Mouse (Mus musculus) heart, embryonic 12.5 days (tissue): ENCODE measurements around the gene 2410004B18Rik. TPM values are rescaled to one million over a fixed set of nuclear protein-coding genes. Genes with fewer than 3 reads are reported as not detected.
"Not testable (repeated sequence)": the region's sequence is repeated elsewhere in the genome, so short reads cannot be mapped to it uniquely, and the experiment has no call there.

Source experiments
- ATAC-seq: fragments of 200-750 bp; cut with Nextera tagmentation; 2 replicates; pipeline ENCODE4 v1.8.0; 2017; ENCODE audit warnings: moderate TSS enrichment, moderate library complexity; ENCODE audit not compliant: insufficient number of reproducible peaks, low FRiP score
- H3K27ac ChIP-seq: fragments of 300-500 bp; sonication (generic); 2 replicates; pipeline ENCODE4 v1.5.1; 2016; ENCODE audit warnings: mild to moderate bottlenecking, moderate library complexity; ENCODE audit not compliant: poor library complexity, severe bottlenecking
- H3K27me3 ChIP-seq: fragments of 300-500 bp; sonication (generic); replicated peaks from 2 replicates; pipeline ENCODE4 v1.6.1; 2016; ENCODE audit warnings: mild to moderate bottlenecking, moderate library complexity
- H3K36me3 ChIP-seq: fragments of 300-500 bp; sonication (generic); 2 replicates; pipeline ENCODE4 v1.6.1; 2016; ENCODE audit warnings: mild to moderate bottlenecking, moderate library complexity
- H3K4me1 ChIP-seq: fragments of 300-500 bp; sonication (generic); replicated peaks from 2 replicates; pipeline ENCODE4 v1.6.1; 2016; ENCODE audit warnings: mild to moderate bottlenecking
- H3K4me2 ChIP-seq: fragments of 300-500 bp; sonication (generic); 2 replicates; pipeline ENCODE4 v1.6.1; 2016; ENCODE audit warnings: mild to moderate bottlenecking, moderate library complexity
- H3K4me3 ChIP-seq: fragments of 300-500 bp; sonication (generic); 2 replicates; pipeline ENCODE4 v1.5.1; 2016; ENCODE audit warnings: mild to moderate bottlenecking
- H3K9ac ChIP-seq: fragments of 300-500 bp; sonication (generic); 2 replicates; pipeline ENCODE4 v1.6.1; 2016; ENCODE audit warnings: mild to moderate bottlenecking, moderate library complexity
- H3K9me3 ChIP-seq: fragments of 300-500 bp; sonication (generic); replicated peaks from 2 replicates; pipeline ENCODE4 v1.6.1; 2016; ENCODE audit warnings: mild to moderate bottlenecking, moderate library complexity
- WGBS: fragments of 180-500 bp; shearing (Covaris S2); methylation state at CpG from one replicate; pipeline ENCODE4 v1.1.7; 2016; 5-methylcytosine and 5-hydroxymethylcytosine counted together
- polyA plus RNA-seq: library from polyadenylated mRNA; unstranded; fragments of >200 nt; fragmentation: Nextera tagmentation; extraction: Ambion mirVana; gene quantifications from 2 replicates; pipeline ENCODE4 v1.2.1, GENCODE M21; 2016

2410004B18Rik gene
- polyA plus RNA-seq, 1 experiment from 2014 or later: 46.6 TPM

GRCm38 (mm10) chr3:145913263-145913662 is 24.6 kb upstream of the 2410004B18Rik start:
- Histone ChIP-seq H3K4me1 (peaks cover 5% of the 10 kb centered on the region), H3K4me3 (no peak overlapping the region), H3K36me3 (no peaks in the 10 kb centered on the region), H3K27ac (no peak overlapping the region), H3K4me2 (no peak overlapping the region), H3K9ac (no peak overlapping the region), H3K27me3 (no peaks in the 10 kb centered on the region), H3K9me3 (no peaks in the 10 kb centered on the region)
- no peak for ATAC-seq
- 65% methylated on average over 6 of the region's 6 CpGs for WGBS

- H3K4me2 ChIP-seq, H3K4me3 ChIP-seq, ATAC-seq, H3K9ac ChIP-seq, H3K27ac ChIP-seq, H3K4me1 ChIP-seq, H3K36me3 ChIP-seq, H3K9me3 ChIP-seq, H3K27me3 ChIP-seq: not testable (repeated sequence)
- WGBS: 69% methylated on average over 7 of the region's 7 CpGs
These were observed 23.9 kb upstream of the 2410004B18Rik start for GRCm38 (mm10) chr3:145913942-145914341.

GRCm38 (mm10) chr3:145916374-145916773 is 21.4 kb upstream of the 2410004B18Rik start:
- WGBS: 85% methylated on average over 5 of the region's 5 CpGs
- H3K27me3 ChIP-seq: no peaks in the 10 kb centered on the region

GRCm38 (mm10) chr3:145916826-145917225 is 21.0 kb upstream of the 2410004B18Rik start:
- H3K27ac ChIP-seq: no peak overlapping the region
- ATAC-seq: no peak

More at GRCm38 (mm10) chr3:145916374-145916773, 21.4 kb upstream of the 2410004B18Rik start:
- H3K9me3 ChIP-seq: 0 out of 2 replicates have a peak, but pooled peaks cover 3% of the 10 kb centered on the region
- peaks cover 5% of the 10 kb centered on the region for H3K4me1 ChIP-seq
- no peak for ATAC-seq
- no peak overlapping the region for H3K4me2 ChIP-seq
- H3K9ac ChIP-seq: no peak overlapping the region
- H3K4me3 ChIP-seq: no peak overlapping the region
- H3K27ac ChIP-seq: no peak overlapping the region
- no peaks in the 10 kb centered on the region for H3K36me3 ChIP-seq

GRCm38 (mm10) chr3:145922019-145922854 is 15.6 kb upstream of the 2410004B18Rik start, which contains the start of gene Bcl10:
TSS of gene Bcl10 (plus strand) at chr3:145922804.
- Histone ChIP-seq H3K27me3 (no peaks in the 10 kb centered on the region), H3K4me3 (peak within 1 kb of the TSS; percentile 50), H3K27ac (peak within 1 kb of the TSS; percentile 84), H3K9me3 (0 out of 2 replicates have a peak, but pooled peaks cover 3% of the 10 kb centered on the region), H3K9ac (peak within 1 kb of the TSS; percentile 56; the same call in 1 of the 2 replicates), H3K4me1 (peaks cover 27% of the 10 kb centered on the region), H3K4me2 (peak within 1 kb of the TSS; percentile 77), H3K36me3 (0 out of 2 replicates have a peak, but pooled peaks cover 2% of the 10 kb centered on the region)
- ATAC-seq: no peak
- WGBS: 26% methylated on average over 11 of the region's 11 CpGs

More at GRCm38 (mm10) chr3:145916826-145917225, 21.0 kb upstream of the 2410004B18Rik start:
- no peaks in the 10 kb centered on the region for H3K27me3 ChIP-seq
- H3K36me3 ChIP-seq: no peaks in the 10 kb centered on the region
- H3K4me2 ChIP-seq: no peak overlapping the region
- WGBS: 54% methylated on average over 4 of the region's 4 CpGs
- no peak overlapping the region for H3K9ac ChIP-seq
- H3K9me3 ChIP-seq: 0 out of 2 replicates have a peak, but pooled peaks cover 3% of the 10 kb centered on the region
- H3K4me3 ChIP-seq: no peak overlapping the region
- H3K4me1 ChIP-seq: peaks cover 6% of the 10 kb centered on the region

GRCm38 (mm10) chr3:145922971-145923370 is 14.8 kb upstream of the 2410004B18Rik start:
- ATAC-seq: no peak
- no peaks in the 10 kb centered on the region for H3K27me3 ChIP-seq
- peak overlapping the region; percentile 37; the same call in 1 of the 2 replicates for H3K27ac ChIP-seq
- H3K9ac ChIP-seq: no peak overlapping the region
- H3K4me2 ChIP-seq: no peak overlapping the region
- H3K36me3 ChIP-seq: peaks cover 7% of the 10 kb centered on the region
- 0 out of 2 replicates have a peak, but pooled peaks cover 3% of the 10 kb centered on the region for H3K9me3 ChIP-seq
- H3K4me3 ChIP-seq: no peak overlapping the region
- 49% methylated on average over 3 of the region's 3 CpGs for WGBS
- H3K4me1 ChIP-seq: peaks cover 25% of the 10 kb centered on the region

- Histone ChIP-seq H3K4me2 (peak overlapping the region; percentile 77), H3K27ac (peak overlapping the region; percentile 92), H3K4me3 (peak overlapping the region; percentile 99), H3K27me3 (no peaks in the 10 kb centered on the region), H3K9ac (peak overlapping the region; percentile 98), H3K9me3 (no peaks in the 10 kb centered on the region), H3K36me3 (peaks cover 9% of the 10 kb centered on the region), H3K4me1 (peaks cover 25% of the 10 kb centered on the region)
- ATAC-seq: peak; percentile 100
- under 1% methylated on average over 58 of the region's 58 CpGs for WGBS
These were observed 13.8 kb upstream of the 2410004B18Rik start for GRCm38 (mm10) chr3:145923874-145924577.

- H3K4me3 ChIP-seq: peak overlapping the region; percentile 99
- peak overlapping the region; percentile 98 for H3K9ac ChIP-seq
- H3K27ac ChIP-seq: peak overlapping the region; percentile 92
- WGBS: 4% methylated on average over 39 of the region's 39 CpGs
- peak overlapping the region; percentile 77 for H3K4me2 ChIP-seq
- no peak for ATAC-seq
- H3K27me3 ChIP-seq: no peaks in the 10 kb centered on the region
- H3K36me3 ChIP-seq: peaks cover 12% of the 10 kb centered on the region
- H3K4me1 ChIP-seq: peaks cover 25% of the 10 kb centered on the region
- no peaks in the 10 kb centered on the region for H3K9me3 ChIP-seq
These were observed 13.0 kb upstream of the 2410004B18Rik start for GRCm38 (mm10) chr3:145924649-145925337.

GRCm38 (mm10) chr3:145925506-145925905 is 12.3 kb upstream of the 2410004B18Rik start:
- ATAC-seq: no peak
- H3K4me3 ChIP-seq: peak overlapping the region; percentile 99
- H3K4me1 ChIP-seq: peaks cover 25% of the 10 kb centered on the region
- H3K9me3 ChIP-seq: no peaks in the 10 kb centered on the region
- H3K9ac ChIP-seq: peak overlapping the region; percentile 52
- H3K27me3 ChIP-seq: no peaks in the 10 kb centered on the region
- peak overlapping the region; percentile 77 for H3K4me2 ChIP-seq
- peaks cover 15% of the 10 kb centered on the region for H3K36me3 ChIP-seq
- WGBS: 63% methylated on average over 5 of the region's 5 CpGs
- no peak overlapping the region for H3K27ac ChIP-seq

- H3K9ac ChIP-seq: no peak overlapping the region
- no peak for ATAC-seq
- no peak overlapping the region for H3K4me3 ChIP-seq
- WGBS: 74% methylated on average over 7 of the region's 7 CpGs
- H3K4me1 ChIP-seq: peaks cover 14% of the 10 kb centered on the region
- no peak overlapping the region for H3K27ac ChIP-seq
- H3K36me3 ChIP-seq: peaks cover 50% of the 10 kb centered on the region
- no peak overlapping the region for H3K4me2 ChIP-seq
- no peaks in the 10 kb centered on the region for H3K9me3 ChIP-seq
- H3K27me3 ChIP-seq: no peaks in the 10 kb centered on the region
These were observed 8.1 kb upstream of the 2410004B18Rik start for GRCm38 (mm10) chr3:145929525-145930400.
